Mouse (Mus musculus): ENCODE results near the gene Pcsk6.

DNA sequence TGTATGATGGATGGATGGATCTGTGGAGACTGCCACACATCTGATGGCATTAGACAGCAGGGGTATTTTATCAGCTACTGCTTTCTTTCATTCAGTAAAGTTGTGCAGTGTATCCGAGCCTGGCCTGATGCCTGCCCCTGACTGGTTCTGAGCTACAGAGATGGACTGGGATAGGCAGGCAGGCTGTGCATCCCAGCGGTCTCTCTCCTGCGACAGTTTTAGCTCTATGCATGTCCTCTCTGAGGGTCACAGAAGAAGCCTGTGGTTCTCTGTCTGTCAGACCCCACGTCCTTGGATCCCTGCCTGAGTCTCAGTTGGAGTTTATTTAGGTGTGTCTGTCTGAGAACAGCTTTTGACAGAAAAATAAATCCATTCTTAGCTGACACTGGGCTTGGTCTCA, 16.7 kb downstream of the Pcsk6 start:
- TF ChIP-seq CTCF (IDR thresholded peaks at IDR 0.05; ENCODE audit: low read depth) (no peak), EP300 (IDR thresholded peaks at IDR 0.05; ENCODE audit: low read depth) (no peak)

Measured in liver, embryonic 14.5 days (tissue).